Mouse (Mus musculus): ENCODE measurements around the gene Hspa8. TPM values are rescaled to one million over a fixed set of nuclear protein-coding genes. Genes with fewer than 3 reads are reported as not detected.

Hspa8 gene
- polyA plus RNA-seq, 1 experiment from 2014 or later: 1,780 TPM

Other genes with a start within 250 kb of the Hspa8 start
- gene Gm21915, start 130.4 kb upstream of the Hspa8 start, polyA plus RNA-seq (2015; fragmentation: Nextera tagmentation; extraction: Ambion mirVana): not detected in 2 replicates
- gene Clmp, start 115.0 kb upstream of the Hspa8 start, polyA plus RNA-seq (2015; fragmentation: Nextera tagmentation; extraction: Ambion mirVana): 1.6 and 1.7 TPM in 2 replicates
- gene Bsx, start 73.1 kb downstream of the Hspa8 start, polyA plus RNA-seq (2015; fragmentation: Nextera tagmentation; extraction: Ambion mirVana): not detected in 2 replicates
- not detected in 2 replicates for gene Jhy, start 163.1 kb downstream of the Hspa8 start, polyA plus RNA-seq (2015; fragmentation: Nextera tagmentation; extraction: Ambion mirVana)
- gene Crtam, start 203.6 kb downstream of the Hspa8 start, polyA plus RNA-seq (2015; fragmentation: Nextera tagmentation; extraction: Ambion mirVana): 0.03 TPM in 2 replicates